Mouse (Mus musculus) kidney, adult 18-20 months (tissue): ENCODE results near the gene Lmtk3.

Experiments
- DNase-seq: peaks from one replicate; pipeline ENCODE4 v3.0.0; 2021

Lmtk3 gene

GRCm38 (mm10) chr7:45783511-45784091 is at the start of gene Lmtk3:
Gene Lmtk3 (plus strand): TSS chr7:45783738.
- DNase-seq: peak; percentile 69

- peak; percentile 86 for DNase-seq
These were observed 44.3 kb upstream of the Lmtk3 start for GRCm38 (mm10) chr7:45739162-45739763.

- DNase-seq: no peak
These were observed 43.7 kb upstream of the Lmtk3 start for GRCm38 (mm10) chr7:45739820-45740219.

- no peak for DNase-seq
These were observed 42.2 kb upstream of the Lmtk3 start for GRCm38 (mm10) chr7:45741308-45741707.

- no peak for DNase-seq
These were observed 41.8 kb upstream of the Lmtk3 start for GRCm38 (mm10) chr7:45741777-45742176.

- no peak for DNase-seq
These were observed 41.2 kb upstream of the Lmtk3 start for GRCm38 (mm10) chr7:45742338-45742737.

GRCm38 (mm10) chr7:45744387-45744786 is 39.2 kb upstream of the Lmtk3 start:
- DNase-seq: peak; percentile 67

GRCm38 (mm10) chr7:45746518-45746917 is 37.0 kb upstream of the Lmtk3 start:
- no peak for DNase-seq

- DNase-seq: no peak
These were observed 36.1 kb upstream of the Lmtk3 start for GRCm38 (mm10) chr7:45747450-45747849.

GRCm38 (mm10) chr7:45748110-45748509 is 35.4 kb upstream of the Lmtk3 start:
- peak; percentile 15 for DNase-seq

- no peak for DNase-seq
These were observed 34.1 kb upstream of the Lmtk3 start for GRCm38 (mm10) chr7:45749401-45749800.

- peak; percentile 30 for DNase-seq
These were observed 33.4 kb upstream of the Lmtk3 start for GRCm38 (mm10) chr7:45750162-45750561.

- no peak for DNase-seq
These were observed 27.8 kb upstream of the Lmtk3 start for GRCm38 (mm10) chr7:45755703-45756102.

GRCm38 (mm10) chr7:45759400-45759799 is 24.1 kb upstream of the Lmtk3 start:
- peak; percentile 78 for DNase-seq

GRCm38 (mm10) chr7:45760151-45760550 is 23.4 kb upstream of the Lmtk3 start:
- no peak for DNase-seq

GRCm38 (mm10) chr7:45765995-45766394 is 17.5 kb upstream of the Lmtk3 start:
- no peak for DNase-seq

- DNase-seq: no peak
These were observed 16.8 kb upstream of the Lmtk3 start for GRCm38 (mm10) chr7:45766764-45767163.

GRCm38 (mm10) chr7:45767500-45767899 is 16.0 kb upstream of the Lmtk3 start:
- DNase-seq: no peak

GRCm38 (mm10) chr7:45770427-45771082 is 13.0 kb upstream of the Lmtk3 start:
- DNase-seq: peak; percentile 42

GRCm38 (mm10) chr7:45771101-45771500 is 12.4 kb upstream of the Lmtk3 start:
- no peak for DNase-seq

- DNase-seq: no peak
These were observed 8.3 kb upstream of the Lmtk3 start for GRCm38 (mm10) chr7:45775237-45775636.

- no peak for DNase-seq
These were observed 4.4 kb upstream of the Lmtk3 start for GRCm38 (mm10) chr7:45779081-45779641.

- DNase-seq: no peak
These were observed 1.3 kb upstream of the Lmtk3 start for GRCm38 (mm10) chr7:45782271-45782670.
